Mouse (Mus musculus): ENCODE measurements around the gene Snf8. TPM values are rescaled to one million over a fixed set of nuclear protein-coding genes. Genes with fewer than 3 reads are reported as not detected.

Snf8 gene
- polyA plus RNA-seq, 1 experiment: 91.8 TPM

- no peak overlapping the region for H3K4me3 ChIP-seq (ENCODE audit: insufficient read depth, low read length)
- H3K4me1 ChIP-seq (ENCODE audit: control insufficient read depth, insufficient read depth, low read length): no peaks in the 10 kb centered on the region
- TF ChIP-seq POLR2A (IDR thresholded peaks at IDR 0.05; ENCODE audit: borderline replicate concordance, low read depth, low read length) (no peak), CTCF (IDR thresholded peaks at IDR 0.05; ENCODE audit: low read depth, low read length) (no peak)
- H3K27ac ChIP-seq (ENCODE audit: insufficient read depth, low read depth, low read length): no peak overlapping the region
These were observed 53.3 kb downstream of the Snf8 start for GRCm38 (mm10) chr11:96087981-96088380.

GRCm38 (mm10) chr11:96091073-96091472 is 56.4 kb downstream of the Snf8 start:
- Histone ChIP-seq H3K4me1 (ENCODE audit: control insufficient read depth, insufficient read depth, low read length) (no peaks in the 10 kb centered on the region), H3K4me3 (ENCODE audit: insufficient read depth, low read length) (no peak overlapping the region), H3K27ac (ENCODE audit: insufficient read depth, low read depth, low read length) (no peak overlapping the region)
- no peak for TF ChIP-seq POLR2A (IDR thresholded peaks at IDR 0.05; ENCODE audit: borderline replicate concordance, low read depth, low read length)

- H3K4me1 ChIP-seq (ENCODE audit: control insufficient read depth, insufficient read depth, low read length): no peaks in the 10 kb centered on the region
- TF ChIP-seq CTCF (IDR thresholded peaks at IDR 0.05; ENCODE audit: low read depth, low read length) (no peak), POLR2A (IDR thresholded peaks at IDR 0.05; ENCODE audit: borderline replicate concordance, low read depth, low read length) (no peak)
- H3K4me3 ChIP-seq (ENCODE audit: insufficient read depth, low read length): no peak overlapping the region
- no peak overlapping the region for H3K27ac ChIP-seq (ENCODE audit: insufficient read depth, low read depth, low read length)
These were observed 58.1 kb downstream of the Snf8 start for GRCm38 (mm10) chr11:96092674-96093291.

- no peak overlapping the region for H3K27ac ChIP-seq (ENCODE audit: insufficient read depth, low read depth, low read length)
- no peaks in the 10 kb centered on the region for H3K4me1 ChIP-seq (ENCODE audit: control insufficient read depth, insufficient read depth, low read length)
- no peak overlapping the region for H3K4me3 ChIP-seq (ENCODE audit: insufficient read depth, low read length)
- TF ChIP-seq CTCF (IDR thresholded peaks at IDR 0.05; ENCODE audit: low read depth, low read length): peak; percentile 81
- no peak for TF ChIP-seq POLR2A (IDR thresholded peaks at IDR 0.05; ENCODE audit: borderline replicate concordance, low read depth, low read length)
These were observed 58.7 kb downstream of the Snf8 start for GRCm38 (mm10) chr11:96093361-96093760.

Other genes starting within 250 kb of the Snf8 start
- gene Phospho1, start 210.4 kb upstream of the Snf8 start, polyA plus RNA-seq (2012; ENCODE audit: insufficient read depth, insufficient read length, missing spikeins): 7.4 and 9.4 TPM in 2 replicates
- 167 and 176 TPM in 2 replicates for gene Gngt2, start 197.7 kb upstream of the Snf8 start, polyA plus RNA-seq (2012; ENCODE audit: insufficient read depth, insufficient read length, missing spikeins)
- 51.7 and 60.6 TPM in 2 replicates for gene Abi3, start 192.4 kb upstream of the Snf8 start, polyA plus RNA-seq (2012; ENCODE audit: insufficient read depth, insufficient read length, missing spikeins)
- gene B4galnt2, start 120.0 kb upstream of the Snf8 start, polyA plus RNA-seq (2012; ENCODE audit: insufficient read depth, insufficient read length, missing spikeins): 0.64 TPM in 1 of 2 replicates, not detected in the other
- gene Igf2bp1, start 28.9 kb upstream of the Snf8 start, polyA plus RNA-seq (2012; ENCODE audit: insufficient read depth, insufficient read length, missing spikeins): not detected in 2 replicates
- not detected in 2 replicates for gene Gip, start 10.3 kb upstream of the Snf8 start, polyA plus RNA-seq (2012; ENCODE audit: insufficient read depth, insufficient read length, missing spikeins)
- gene Ube2z, start 30.5 kb downstream of the Snf8 start, polyA plus RNA-seq (2012; ENCODE audit: insufficient read depth, insufficient read length, missing spikeins): 37.6 and 43.6 TPM in 2 replicates
- 101 and 118 TPM in 2 replicates for gene Atp5g1, start 40.8 kb downstream of the Snf8 start, polyA plus RNA-seq (2012; ENCODE audit: insufficient read depth, insufficient read length, missing spikeins)
- not detected in 2 replicates for gene Calcoco2, start 77.1 kb downstream of the Snf8 start, polyA plus RNA-seq (2012; ENCODE audit: insufficient read depth, insufficient read length, missing spikeins)
- not detected in 2 replicates for gene Ttll6, start 98.9 kb downstream of the Snf8 start, polyA plus RNA-seq (2012; ENCODE audit: insufficient read depth, insufficient read length, missing spikeins)
- not detected in 2 replicates for gene Hoxb13, start 159.4 kb downstream of the Snf8 start, polyA plus RNA-seq (2012; ENCODE audit: insufficient read depth, insufficient read length, missing spikeins)
- gene Hoxb9, start 236.6 kb downstream of the Snf8 start, polyA plus RNA-seq (2012; ENCODE audit: insufficient read depth, insufficient read length, missing spikeins): not detected in 2 replicates
- gene Hoxb8, start 247.0 kb downstream of the Snf8 start, polyA plus RNA-seq (2012; ENCODE audit: insufficient read depth, insufficient read length, missing spikeins): not detected in 2 replicates